Mouse (Mus musculus): Measurements from ENCODE around the gene Crocc2. TPM values are rescaled to one million over a fixed set of nuclear protein-coding genes. Genes with fewer than 3 reads are reported as not detected.

Crocc2 gene
- not detected for polyA plus RNA-seq (2017; shearing (Covaris generic))

DNA sequence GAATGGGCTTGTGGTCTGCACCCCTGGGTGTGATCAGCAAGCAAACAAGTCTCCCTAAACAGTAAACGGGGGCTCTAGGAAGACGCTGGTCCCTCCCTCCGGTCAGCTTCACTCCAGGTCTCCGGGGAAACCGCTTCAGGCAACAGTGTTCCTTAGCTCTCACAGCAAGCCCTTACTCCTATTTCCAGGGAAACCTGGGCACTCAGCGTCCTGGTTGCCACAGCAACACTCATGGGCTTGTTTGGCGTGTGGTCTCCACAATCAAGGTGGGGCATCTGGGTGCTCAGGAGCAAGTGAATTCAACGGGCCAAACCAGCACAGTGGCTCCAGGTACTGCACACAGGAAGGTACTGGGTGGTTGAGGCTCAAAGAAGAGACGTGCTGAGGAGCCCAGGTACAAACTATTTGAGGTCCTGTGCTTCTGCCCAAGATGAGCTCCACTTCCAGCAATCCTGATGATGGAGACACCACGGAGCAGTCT, at the start of gene Crocc2:
Gene Crocc2, plus strand, starts transcription at position 431 of the 481 bp plus-strand sequence.
- no peak for ATAC-seq

DNA sequence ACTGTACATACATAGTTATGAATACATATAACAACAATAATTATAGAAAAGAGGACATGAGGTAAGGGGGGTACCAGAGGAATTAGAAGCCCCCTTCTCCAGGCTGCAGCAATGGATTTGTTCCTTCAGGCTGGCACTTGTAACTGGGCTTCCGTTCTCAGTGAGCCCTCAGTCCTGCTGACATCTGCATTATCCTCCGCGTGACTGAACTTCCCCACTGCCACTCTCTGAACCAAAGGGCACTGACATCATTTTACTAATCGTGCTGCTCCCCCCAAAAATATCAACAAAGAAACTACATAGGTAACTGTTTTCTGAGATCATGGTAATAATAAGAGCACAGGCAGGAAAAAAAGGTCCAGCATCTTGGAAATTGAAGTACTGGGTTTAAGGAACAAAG, 49.7 kb upstream of the Crocc2 start:
- ATAC-seq = no peak

DNA sequence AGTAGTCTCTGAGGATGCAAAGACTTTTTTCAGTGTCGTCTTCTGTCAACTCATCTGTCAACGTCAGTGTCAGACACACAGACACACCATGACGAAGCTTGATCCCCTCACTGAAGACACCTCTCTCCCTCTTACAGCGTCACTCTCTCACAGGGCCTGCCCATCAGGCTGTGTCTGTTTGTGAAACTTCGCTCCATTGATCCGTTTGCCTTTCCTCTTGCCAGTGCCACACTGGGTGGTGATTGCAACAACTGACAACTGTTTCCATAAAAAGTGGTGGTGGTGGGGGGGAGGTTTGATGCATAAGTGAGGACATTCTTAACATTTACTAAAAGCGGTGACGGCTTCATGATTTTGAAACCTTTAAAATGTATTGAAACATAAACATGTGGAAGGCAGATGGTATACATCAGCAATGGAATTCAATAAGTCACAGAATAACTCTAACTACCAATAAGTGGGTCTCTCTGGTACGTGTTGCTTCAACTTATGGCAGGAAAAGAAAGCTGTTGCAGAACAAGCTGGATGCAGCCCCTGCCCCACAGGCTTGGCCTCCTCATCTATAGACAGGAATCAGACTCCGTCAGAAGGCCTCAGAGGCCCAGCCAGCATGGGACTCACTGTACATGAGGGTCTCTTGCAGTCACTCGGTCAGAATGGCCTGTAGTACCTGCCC, 45.2 kb upstream of the Crocc2 start:
- ATAC-seq = no peak

DNA sequence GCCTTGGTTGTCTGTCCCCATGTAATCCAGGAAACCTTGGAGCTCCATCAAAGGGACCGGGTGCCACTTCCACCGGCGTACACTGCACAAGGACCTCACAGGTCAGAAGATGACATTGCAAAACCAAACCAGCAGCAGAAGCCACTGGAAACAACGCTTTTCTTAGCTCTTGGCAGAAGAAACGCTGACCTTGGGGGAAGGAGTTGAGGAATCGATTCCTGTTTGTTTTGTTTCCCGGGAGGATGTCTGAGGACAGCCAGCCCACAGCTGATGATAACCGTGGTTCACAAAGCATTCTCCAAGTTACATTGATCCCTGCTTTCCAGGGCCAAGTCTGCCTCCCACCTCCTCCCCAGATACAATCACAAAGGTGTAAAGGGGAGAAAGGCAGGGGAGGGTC, 44.5 kb upstream of the Crocc2 start:
- ATAC-seq = no peak

DNA sequence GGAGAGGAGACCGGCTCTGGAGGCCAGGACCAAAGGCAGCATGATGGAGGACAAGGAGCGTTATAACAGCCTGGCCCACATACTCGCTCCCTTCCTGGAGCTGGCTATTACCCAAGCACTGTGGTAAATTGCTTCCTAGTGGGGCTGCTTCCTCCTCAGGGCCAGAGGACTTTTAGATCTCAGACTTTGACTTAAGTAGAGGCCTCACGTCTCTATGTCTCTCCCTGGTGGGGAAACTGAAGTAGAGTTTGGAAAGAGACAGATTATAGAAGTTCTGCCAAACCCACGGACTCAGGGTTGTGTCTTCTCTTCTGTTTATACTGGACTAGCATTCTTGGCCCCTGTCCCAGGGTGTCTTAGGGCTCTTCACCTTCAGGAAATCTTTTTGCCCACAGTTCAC, 43.3 kb upstream of the Crocc2 start:
- ATAC-seq = no peak

DNA sequence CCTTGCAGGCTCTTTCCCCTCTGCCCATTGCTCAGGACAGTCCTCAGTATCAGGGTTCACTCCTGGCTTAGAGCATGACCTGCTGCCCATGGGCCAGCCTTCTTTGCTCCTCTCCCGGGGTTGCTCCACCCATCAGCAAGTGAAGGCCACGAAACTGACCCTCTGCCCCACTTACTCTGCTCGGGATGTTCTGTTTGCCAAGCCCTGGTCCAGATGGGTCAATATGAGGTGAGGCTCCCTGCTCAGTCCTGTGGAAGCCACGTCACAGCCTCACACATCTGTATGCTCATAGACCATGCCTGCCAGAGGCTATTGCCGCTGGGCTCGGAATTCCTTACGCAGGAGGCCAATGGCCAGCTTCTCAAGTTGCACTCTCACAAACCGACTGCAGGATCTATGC, 40.3 kb upstream of the Crocc2 start:
- no peak for ATAC-seq

DNA sequence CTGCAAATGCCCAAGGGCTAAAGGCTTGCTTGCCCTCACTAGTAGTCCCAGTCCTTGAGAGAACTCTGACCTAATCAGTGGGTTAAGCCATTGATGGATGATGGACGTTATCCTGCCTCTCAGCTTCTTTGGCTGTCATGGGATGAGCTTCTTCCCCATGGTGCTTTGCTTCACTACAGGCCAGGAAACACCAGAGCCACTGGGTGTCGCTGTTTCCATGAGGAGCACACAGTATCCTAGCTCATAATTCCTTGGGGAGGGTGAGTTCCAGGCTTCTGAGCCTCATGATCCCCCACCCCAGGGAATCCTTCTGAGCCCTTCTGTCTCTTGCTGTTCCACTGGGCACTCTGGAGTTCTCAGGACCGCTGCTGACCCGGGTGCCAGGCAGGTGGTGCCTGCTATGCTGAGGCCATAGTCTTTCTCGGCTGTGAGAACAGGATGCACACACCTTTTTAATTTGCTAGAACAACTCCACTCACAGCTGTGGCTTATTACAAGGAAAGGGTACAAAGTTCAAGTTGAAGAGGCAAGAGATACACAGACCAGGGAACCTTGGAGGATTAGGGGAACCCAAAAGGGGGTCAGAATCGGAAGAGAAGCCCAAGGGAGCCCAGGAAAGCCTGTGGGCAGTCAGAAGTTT, 39.7 kb upstream of the Crocc2 start:
- ATAC-seq = no peak

DNA sequence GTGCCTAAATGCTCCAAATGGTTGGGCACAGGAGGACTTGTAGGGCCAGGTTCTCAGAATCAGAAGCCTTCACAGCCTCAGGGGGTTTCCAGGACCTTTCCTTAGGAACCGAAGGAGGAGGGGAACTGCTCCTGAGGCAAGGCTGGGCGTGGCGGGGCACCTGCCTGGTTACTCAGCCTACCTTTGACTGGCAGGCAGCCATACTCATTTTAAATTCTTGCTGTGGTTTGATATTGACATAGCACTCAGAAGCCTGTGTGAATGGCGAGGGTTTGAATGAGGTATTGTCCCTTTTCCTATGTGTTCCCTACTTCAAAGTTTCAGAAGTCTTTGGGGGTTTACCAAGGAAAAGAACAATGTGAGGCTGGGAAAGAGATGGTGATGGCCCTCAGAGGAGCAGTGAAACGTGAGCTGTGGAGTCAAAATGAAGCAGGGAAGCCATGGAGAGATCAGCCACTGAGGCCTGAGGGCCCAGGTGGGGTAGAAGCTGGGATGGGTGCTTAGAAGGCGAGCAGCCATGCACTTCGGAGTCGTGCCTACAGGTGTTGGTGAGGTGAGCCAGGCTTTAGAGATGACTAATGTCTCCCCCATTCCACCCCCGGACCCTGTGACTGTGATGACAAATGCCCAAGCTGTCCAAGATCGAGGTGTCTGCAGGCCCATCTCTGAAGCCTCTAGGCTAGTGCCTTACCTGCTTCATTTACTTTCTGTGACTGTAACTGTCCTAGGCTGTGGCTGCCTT, 38.1 kb upstream of the Crocc2 start:
- no peak for ATAC-seq

DNA sequence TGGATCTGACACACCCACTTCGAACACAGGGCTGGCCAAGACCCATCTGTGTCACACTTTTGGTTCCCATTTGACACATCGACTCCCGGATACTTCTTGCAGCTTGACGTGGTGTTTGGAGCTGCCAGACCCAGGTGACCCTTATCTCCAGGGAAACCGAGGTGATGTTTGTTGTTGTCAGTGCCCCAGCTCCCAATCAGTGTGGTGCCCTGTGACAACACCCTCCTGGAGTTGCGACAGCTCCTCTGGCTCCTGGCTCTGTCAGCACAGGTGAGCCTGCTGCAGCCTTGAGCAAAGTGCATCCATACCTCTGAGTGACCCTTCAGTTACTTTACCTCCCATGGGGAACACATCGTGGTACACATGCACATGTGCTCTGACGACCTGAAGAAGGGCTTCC, 35.8 kb upstream of the Crocc2 start:
- ATAC-seq = no peak

DNA sequence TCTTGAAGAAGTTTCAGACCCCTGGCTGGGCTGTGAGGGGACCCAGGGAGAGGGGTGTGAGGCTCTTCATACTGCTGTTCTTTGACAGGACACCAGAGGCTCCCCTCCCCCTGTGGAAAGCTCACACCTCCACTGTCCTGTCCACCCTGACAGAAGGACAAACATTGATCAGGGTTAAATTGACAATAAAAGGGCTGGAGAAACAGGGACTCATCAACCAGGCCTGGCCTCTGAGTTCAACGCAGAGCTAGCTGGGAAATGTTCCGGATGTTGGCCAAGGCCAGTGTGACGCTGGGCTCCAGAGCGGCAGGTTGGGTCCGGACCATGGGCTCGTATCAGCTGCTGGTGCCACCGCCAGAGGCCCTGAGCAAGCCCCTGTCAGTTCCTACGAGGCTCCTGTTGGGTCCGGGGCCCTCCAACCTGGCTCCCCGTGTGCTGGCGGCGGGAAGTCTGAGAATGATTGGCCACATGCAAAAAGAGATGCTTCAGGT, 33.4 kb upstream of the Crocc2 start, which contains the start of gene Agxt:
Gene Agxt, plus strand, starts transcription at position 205 of the 491 bp plus-strand sequence.
- ATAC-seq = no peak

DNA sequence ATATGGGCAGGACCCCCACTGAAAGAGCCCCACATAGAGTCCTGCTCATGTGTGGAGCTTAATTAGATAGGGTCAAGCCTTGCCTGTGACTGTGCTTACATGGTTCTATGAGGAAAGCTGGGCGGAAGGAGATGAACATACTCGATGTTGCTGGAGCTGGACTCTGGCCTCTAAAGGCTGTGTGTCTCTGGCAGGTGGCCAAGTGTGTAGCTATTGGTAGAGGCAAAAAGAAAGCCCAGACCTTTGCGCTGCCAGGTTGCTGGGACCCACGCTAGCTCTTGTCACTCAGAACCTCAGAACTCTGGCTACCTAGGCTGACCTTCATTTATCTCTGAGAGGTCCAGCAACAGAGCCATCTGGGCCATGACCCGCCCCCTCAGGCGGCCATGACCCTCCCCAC, 30.0 kb upstream of the Crocc2 start:
- ATAC-seq = no peak

DNA sequence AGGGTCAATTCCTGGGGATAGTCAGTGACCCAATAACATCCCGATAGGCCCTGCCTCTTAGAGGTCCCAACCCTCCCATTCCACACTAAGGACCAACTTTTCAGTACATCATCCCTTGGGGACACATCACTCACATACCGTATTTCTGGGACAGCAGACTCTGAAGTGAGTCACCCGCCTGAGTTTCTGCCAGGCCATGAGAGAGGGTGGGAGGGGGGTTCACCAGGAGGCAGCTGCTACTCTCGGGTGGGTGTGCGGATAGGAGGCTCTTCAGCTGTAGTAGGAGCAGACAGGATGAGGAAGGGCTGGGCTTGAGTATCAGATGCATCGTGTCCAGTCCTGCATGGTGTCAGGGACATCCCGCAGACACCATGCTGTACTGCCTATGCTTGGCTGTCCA, 28.8 kb upstream of the Crocc2 start:
- ATAC-seq = no peak

DNA sequence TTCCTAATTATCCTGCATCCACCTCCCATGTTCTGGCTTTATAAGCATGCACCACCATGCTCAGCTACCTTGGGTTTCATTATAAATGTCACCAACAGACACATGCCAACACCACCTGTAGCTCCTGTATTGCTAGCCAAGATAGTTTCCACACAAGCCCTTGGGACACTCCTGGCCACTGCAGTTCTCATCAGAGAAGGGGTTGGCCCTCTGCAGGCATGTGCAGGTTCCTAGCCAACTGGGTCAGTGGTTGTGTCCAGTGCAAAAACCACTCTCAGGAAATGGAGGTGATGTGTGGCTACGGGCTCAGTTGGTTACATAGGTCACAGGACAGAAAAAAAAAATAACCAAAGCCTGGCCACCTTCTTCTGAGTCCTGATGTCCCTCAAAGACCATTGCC, 25.7 kb upstream of the Crocc2 start:
- ATAC-seq = no peak

DNA sequence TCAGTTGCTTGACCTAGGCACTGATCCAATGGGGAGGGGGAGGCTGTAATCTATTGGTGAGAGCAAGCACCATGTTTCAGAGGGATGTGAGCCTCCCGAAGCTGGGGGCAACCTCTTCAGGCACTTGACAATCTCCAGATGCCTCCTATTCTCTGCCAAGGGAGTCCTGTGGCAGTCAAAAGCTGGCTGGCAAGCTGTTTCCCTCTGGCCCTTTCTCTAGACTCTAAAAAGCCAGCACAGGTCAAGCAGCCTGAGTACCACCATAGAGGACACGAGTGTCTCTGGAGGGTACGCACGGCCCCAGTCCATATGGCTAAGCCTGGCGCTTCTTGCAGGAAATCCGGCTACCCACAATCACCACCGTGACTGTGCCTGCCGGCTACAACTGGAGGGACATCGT, 24.3 kb upstream of the Crocc2 start:
- no peak for ATAC-seq

DNA sequence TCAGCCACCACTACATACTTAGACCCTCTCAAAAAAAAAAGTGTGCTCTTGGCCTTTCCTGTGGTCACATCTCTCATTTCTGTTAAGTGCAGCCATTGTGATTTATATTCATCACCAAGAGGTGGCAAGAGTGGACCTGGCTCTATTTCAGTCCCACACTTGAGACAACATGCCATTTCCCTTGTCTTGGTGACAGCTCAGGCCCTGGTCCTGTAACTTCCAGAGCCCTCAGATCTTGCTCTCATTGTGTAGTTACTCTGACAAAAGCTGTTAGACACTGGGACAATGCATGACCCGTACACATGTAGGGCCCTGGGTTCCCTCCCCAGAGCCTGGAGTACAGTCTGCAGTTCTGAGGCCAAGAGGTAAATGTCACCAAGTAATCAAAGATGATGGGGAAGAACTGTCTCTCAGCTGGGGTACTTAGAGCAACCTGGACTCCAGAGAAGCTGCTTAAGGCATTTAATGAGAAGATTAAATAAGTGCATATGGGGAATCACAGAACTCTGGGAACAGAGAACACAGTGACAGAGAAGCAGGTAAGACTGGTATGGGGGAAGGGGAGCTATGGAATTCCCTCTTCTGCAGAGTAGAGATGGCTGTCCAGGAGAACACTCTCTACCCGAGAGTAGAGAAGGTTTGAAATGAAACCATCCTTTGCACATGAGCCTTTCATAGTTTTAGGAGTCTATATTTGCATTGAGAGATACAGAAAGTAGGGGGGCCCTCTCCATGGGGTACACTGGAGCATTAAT, 17.4 kb upstream of the Crocc2 start:
- no peak for ATAC-seq

DNA sequence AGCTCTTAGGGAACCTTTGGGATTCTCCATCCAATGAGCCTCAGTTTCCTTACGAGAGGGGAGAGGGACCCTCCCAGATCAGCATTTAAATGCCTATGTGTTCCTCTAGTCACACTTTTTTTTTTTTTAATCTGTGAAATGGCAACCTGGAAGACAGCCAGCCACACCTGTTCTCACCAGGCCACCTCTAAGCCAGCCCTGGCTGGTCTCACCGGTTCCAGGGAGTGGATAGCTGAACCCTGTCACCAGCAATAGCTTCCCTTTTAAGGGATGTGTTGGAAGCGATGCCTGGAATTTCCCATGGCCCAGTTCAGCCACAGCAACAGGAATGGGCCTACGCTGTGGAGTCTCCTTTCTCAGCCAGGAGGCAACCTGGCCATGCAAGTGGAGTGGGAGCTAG, 11.0 kb upstream of the Crocc2 start:
- ATAC-seq = no peak

DNA sequence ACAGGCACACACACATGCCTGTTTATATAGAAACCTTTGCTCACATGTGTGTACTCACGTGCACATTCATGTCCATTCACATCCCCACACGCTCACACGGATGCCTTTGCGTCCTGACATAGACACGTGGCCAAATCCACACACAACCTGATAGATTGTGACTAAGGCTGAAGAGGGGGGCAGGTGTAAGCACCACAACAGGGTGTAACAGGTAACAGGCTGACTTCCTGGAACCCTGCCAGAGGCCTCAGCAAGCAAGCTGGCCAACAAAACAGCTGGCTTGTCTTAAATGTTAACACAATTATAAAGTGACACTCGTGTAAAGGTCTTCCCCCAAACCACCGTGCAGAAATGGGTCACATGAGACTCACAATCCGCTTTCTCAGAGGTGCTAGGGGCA, 9.6 kb upstream of the Crocc2 start:
- ATAC-seq = no peak

DNA sequence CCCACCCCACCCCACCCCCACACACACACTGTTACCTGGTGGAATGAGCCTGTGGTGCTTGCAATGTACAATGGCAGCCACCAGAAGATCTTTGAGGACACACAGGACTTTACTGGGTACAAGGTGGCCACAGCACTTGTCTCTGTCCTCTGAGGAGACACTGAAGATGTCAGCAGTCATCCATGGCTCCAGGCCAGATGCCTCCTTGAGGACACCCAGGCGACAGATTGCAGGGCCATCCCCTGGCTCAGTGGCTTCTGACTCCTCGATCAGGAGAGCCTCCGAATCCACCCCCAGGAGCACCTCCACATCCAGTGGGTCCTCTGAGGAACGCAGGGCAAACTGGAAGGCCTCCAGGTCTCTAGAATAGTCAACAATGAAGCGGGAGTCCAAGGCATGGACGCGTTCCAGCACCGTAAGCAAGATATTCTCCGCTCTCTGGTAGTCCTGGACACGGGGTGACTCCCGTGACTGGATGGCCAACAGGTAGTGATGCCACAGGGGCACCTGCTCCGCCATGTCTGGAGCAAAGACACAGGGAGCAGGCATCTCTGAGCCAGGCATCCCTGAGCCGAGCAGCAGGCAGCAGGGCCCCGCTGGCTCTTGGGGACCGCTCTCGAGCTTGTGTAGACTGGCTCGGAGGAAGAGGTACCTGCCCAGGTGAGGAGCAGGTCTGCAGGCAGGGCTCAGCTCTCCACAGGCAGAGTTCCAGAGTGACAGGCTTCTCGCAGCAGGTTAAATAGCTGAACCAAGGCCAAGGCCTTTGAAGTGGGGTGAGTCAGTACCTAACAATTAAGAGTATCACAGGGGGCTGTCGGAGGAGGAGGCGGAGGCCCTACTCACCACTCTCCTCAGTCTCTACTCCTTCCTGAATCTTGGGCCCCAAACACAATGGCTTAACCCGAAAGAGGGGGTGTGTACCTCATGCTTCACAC, 8.7 kb upstream of the Crocc2 start:
- ATAC-seq = no peak

DNA sequence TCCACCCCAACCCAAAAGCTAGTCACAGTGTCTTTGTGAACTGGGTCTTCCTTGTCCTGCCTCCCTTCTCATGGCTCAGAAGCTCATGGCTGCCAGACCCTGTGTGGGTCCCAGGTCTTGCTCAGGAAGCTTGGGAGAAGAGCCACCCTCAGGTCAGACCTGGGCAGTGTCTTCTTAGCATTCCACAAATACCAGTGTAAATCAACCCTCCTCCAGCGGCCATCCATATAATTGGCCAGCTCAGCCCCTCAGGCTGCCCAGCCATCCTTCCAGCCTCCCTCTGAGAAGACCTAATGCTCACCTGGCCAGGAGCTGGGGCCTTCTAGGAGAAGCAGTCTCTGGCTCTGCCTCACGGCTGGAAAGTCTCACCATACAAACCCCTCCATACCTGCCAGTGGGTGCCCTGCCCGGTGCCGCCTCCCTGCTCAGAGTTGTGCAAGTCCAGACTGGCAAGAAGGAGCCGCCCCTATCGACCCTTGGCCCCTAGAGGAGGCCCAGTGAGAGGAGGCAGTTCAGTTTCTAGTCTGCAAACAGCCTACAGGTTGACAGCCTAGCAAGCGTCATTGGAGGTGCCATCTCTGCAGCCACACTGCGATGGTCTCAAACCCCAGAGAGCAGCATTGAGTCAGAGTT, 7.9 kb upstream of the Crocc2 start, which contains the start of gene 2310007B03Rik:
Gene 2310007B03Rik, minus strand, starts transcription at position 448 of the 633 bp plus-strand sequence.
- no peak for ATAC-seq

DNA sequence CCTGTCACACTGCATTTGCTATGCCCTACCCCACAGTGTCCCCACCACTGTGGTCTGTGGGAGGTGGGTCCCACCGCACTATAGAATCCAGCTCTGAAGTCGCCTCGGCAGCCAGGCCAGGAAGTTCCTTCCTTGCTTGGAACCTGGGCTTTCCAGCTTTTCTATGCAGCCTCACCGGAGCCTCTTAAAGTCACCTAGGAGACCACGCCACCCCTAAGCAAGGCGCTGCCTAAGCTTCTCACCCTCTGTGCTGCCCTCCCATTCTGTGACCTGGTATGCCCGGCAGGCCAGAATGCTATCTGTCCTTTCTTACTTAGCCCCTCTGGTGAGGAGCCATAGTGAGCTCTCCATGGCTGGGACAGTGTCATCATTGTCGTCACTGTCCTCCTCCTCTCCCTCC, 7.2 kb upstream of the Crocc2 start:
- no peak for ATAC-seq

DNA sequence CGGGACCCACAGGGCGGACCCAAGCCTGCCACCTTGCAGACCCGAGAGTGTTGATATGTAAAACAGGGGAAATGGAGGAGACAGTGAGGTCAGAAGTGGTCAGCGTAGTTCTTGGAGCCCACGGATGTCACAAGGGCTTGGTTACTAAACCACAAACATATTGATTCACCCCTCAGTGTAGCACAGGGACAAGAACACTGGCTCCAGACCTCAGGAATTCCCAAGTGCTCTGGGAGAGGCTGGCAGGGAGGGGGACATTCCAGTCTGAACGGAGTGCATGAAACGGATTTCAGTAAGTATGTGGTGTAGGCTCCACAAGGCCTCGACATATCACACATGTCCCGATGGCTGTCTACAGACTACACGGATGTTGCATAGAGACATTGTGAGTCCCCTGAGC, 6.6 kb upstream of the Crocc2 start:
- no peak for ATAC-seq

Data from inflammation-experienced regulatory T-cells, adult 6 months (primary cell).